19 mouse cellular contexts compared by ENCODE assay signal in the genomic region with DNA sequence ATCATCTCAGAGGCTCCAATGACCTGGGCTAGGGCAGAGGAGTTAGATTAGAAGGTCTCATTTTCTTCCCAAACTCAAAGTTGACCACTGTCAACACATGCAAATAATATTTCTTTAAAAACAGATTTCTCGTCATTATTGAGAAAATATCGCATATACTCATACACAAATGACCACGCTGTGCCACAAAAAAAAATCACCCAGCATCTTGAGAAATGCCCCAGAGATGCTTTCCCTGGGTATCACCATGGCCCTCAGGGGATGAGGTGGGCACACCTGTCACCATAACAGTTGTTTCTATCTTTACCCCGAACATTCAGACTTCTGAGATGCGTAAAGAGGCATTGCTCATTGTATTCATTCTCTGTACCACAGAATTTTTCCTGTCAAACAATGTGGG.
DNase-seq lines count a peak whose midpoint lies in the region; ATAC-seq lines count a peak whose summit lies in the region.
"Had no signal": no experiment of that assay in that cellular context is flagged by ENCODE, and none has a peak within 500 bp of the region (broad histone marks: within the 10 kb centered on the region; RNA-seq: fewer than 3 reads in every experiment).

No protein-coding gene starts in this region.

- WGBS in midbrain, embryonic 11.5 days = 92% methylated on average over 5 of the region's 5 CpGs
- WGBS in midbrain, embryonic 10.5 days = 95% methylated on average over 5 of the region's 5 CpGs

- H3K4me1 ChIP-seq in midbrain, embryonic 11.5 days (ENCODE audit: control insufficient read depth, insufficient read depth, low read length) = no peaks in the 10 kb centered on the region
- H3K4me1 ChIP-seq in midbrain, embryonic 10.5 days = peaks cover 7% of the 10 kb centered on the region

- H3K4me2 ChIP-seq in midbrain, embryonic 11.5 days = no peak overlapping the region

- H3K9ac ChIP-seq in midbrain, embryonic 11.5 days (ENCODE audit: low read length) = no peak overlapping the region

- H3K9me3 ChIP-seq in midbrain, embryonic 11.5 days (ENCODE audit: control insufficient read depth, low read length) = no peaks in the 10 kb centered on the region
- no peaks in the 10 kb centered on the region for H3K9me3 ChIP-seq in midbrain, embryonic 10.5 days (replicated peaks)
- H3K9me3 ChIP-seq: G1E had no signal

- no peaks in the 10 kb centered on the region for H3K27me3 ChIP-seq in midbrain, embryonic 11.5 days (ENCODE audit: control insufficient read depth, insufficient read depth, low read length)
- H3K27me3 ChIP-seq in midbrain, embryonic 10.5 days (ENCODE audit: low read depth, poor library complexity, severe bottlenecking) = no peaks in the 10 kb centered on the region
- H3K27me3 ChIP-seq: CH12.LX, Patski had no signal

- no peak for ATAC-seq in midbrain, embryonic 11.5 days (ENCODE audit: low FRiP score)
- ATAC-seq: activated CD4-positive, CD25-positive, alpha-beta regulatory T cell, adult 4 months; CD4-positive, CD25-positive, alpha-beta regulatory T cell, adult 4 months; Patski had no signal

- DNase-seq in heart, adult 11 months = peak; percentile 64
- no peak for DNase-seq in heart, adult 18-20 months
- DNase-seq in midbrain, embryonic 11.5 days (ENCODE audit: low spot score, missing footprints) = peak; percentile 51
- no peak for DNase-seq in midbrain, embryonic 10.5 days (ENCODE audit: low spot score)
- DNase-seq: adrenal gland, adult 2 months; adrenal gland, adult 8-10 months; adrenal gland, postnatal 10 days; adrenal gland, postnatal 14 days; adrenal gland, postnatal 25 days; adrenal gland, postnatal 36 days; B cell, adult 2 months; cerebellum, adult 11 months; cerebellum, adult 11-12 months; cerebellum, adult 18-20 months had no signal

- no peak overlapping the region for H3K4me3 ChIP-seq in midbrain, embryonic 11.5 days (ENCODE audit: low read depth, low read length)
- no peak overlapping the region for H3K4me3 ChIP-seq in midbrain, embryonic 10.5 days

- H3K36me3 ChIP-seq in midbrain, embryonic 11.5 days (ENCODE audit: control insufficient read depth, insufficient read depth, low read length) = no peaks in the 10 kb centered on the region
- H3K36me3 ChIP-seq in midbrain, embryonic 10.5 days = no peaks in the 10 kb centered on the region
- H3K36me3 ChIP-seq: G1E had no signal

- no peak overlapping the region for H3K27ac ChIP-seq in midbrain, embryonic 11.5 days (ENCODE audit: low read depth, low read length)
- H3K27ac ChIP-seq in midbrain, embryonic 10.5 days (replicated peaks) = no peak overlapping the region

Comparison
In these comparisons a context has a peak if more than half of its experiments do, and no peak if none do; other contexts are left out.
1. DNase-seq: peak in heart, adult 11 months (single experiment) and midbrain, embryonic 11.5 days (single experiment); none in heart, adult 18-20 months (0 of 2) and midbrain, embryonic 10.5 days (single experiment).